Mouse (Mus musculus): ENCODE measurements around the gene Arl2. TPM values are rescaled to one million over a fixed set of nuclear protein-coding genes. Genes with fewer than 3 reads are reported as not detected.

Gene Arl2
- polyA plus RNA-seq, 1 experiment from 2014 or later, result 151 TPM

- ATAC-seq, result no peak
- no peak overlapping the region for H3K4me2 ChIP-seq (ENCODE audit: low read length)
- H3K27me3 ChIP-seq (ENCODE audit: control insufficient read depth, insufficient read depth, low read depth, low read length), result no peaks in the 10 kb centered on the region
- H3K36me3 ChIP-seq (ENCODE audit: control insufficient read depth, insufficient read depth, low read length), result no peaks in the 10 kb centered on the region
- no peaks in the 10 kb centered on the region for H3K4me1 ChIP-seq (ENCODE audit: control insufficient read depth, insufficient read depth, low read length)
- no peak overlapping the region for H3K27ac ChIP-seq (ENCODE audit: low read length)
- no peak overlapping the region for H3K9ac ChIP-seq (ENCODE audit: low read depth, low read length)
- no peaks in the 10 kb centered on the region for H3K9me3 ChIP-seq (replicated peaks; ENCODE audit: control insufficient read depth, low read length, poor library complexity, severe bottlenecking)
- H3K4me3 ChIP-seq (ENCODE audit: low read depth, low read length), result no peak overlapping the region
- 78% methylated on average over 6 of the region's 6 CpGs for WGBS
Observed at GRCm38 (mm10) chr19:6101186-6101585, 40.2 kb downstream of the Arl2 start.

GRCm38 (mm10) chr19:6097847-6098246 is 43.5 kb downstream of the Arl2 start:
- H3K36me3 ChIP-seq (ENCODE audit: control insufficient read depth, insufficient read depth, low read length), result no peaks in the 10 kb centered on the region
- WGBS, result 91% methylated on average over 3 of the region's 3 CpGs
- H3K4me2 ChIP-seq (ENCODE audit: low read length), result no peak overlapping the region

GRCm38 (mm10) chr19:6094119-6094518 is 47.2 kb downstream of the Arl2 start, which contains the start of gene AC131692.1:
TSS of gene AC131692.1 (plus strand) at chr19:6094419.
- Histone ChIP-seq H3K36me3 (ENCODE audit: control insufficient read depth, insufficient read depth, low read length) (no peaks in the 10 kb centered on the region), H3K4me1 (ENCODE audit: control insufficient read depth, insufficient read depth, low read length) (no peaks in the 10 kb centered on the region), H3K4me3 (ENCODE audit: low read depth, low read length) (no peak within 1 kb of the TSS), H3K27me3 (ENCODE audit: control insufficient read depth, insufficient read depth, low read depth, low read length) (no peaks in the 10 kb centered on the region), H3K4me2 (ENCODE audit: low read length) (no peak within 1 kb of the TSS), H3K9ac (ENCODE audit: low read depth, low read length) (no peak within 1 kb of the TSS), H3K9me3 (replicated peaks; ENCODE audit: control insufficient read depth, low read length, poor library complexity, severe bottlenecking) (no peaks in the 10 kb centered on the region), H3K27ac (ENCODE audit: low read length) (no peak within 1 kb of the TSS)
- ATAC-seq, result no peak
- WGBS, result 91% methylated on average over 7 of the region's 7 CpGs

More at GRCm38 (mm10) chr19:6097847-6098246, 43.5 kb downstream of the Arl2 start:
- ATAC-seq, result no peak
- Histone ChIP-seq H3K9me3 (replicated peaks; ENCODE audit: control insufficient read depth, low read length, poor library complexity, severe bottlenecking) (no peaks in the 10 kb centered on the region), H3K27ac (ENCODE audit: low read length) (no peak overlapping the region), H3K9ac (ENCODE audit: low read depth, low read length) (no peak overlapping the region), H3K27me3 (ENCODE audit: control insufficient read depth, insufficient read depth, low read depth, low read length) (no peaks in the 10 kb centered on the region), H3K4me1 (ENCODE audit: control insufficient read depth, insufficient read depth, low read length) (no peaks in the 10 kb centered on the region), H3K4me3 (ENCODE audit: low read depth, low read length) (no peak overlapping the region)

GRCm38 (mm10) chr19:6088841-6089240 is 52.5 kb downstream of the Arl2 start:
- no peak for ATAC-seq
- Histone ChIP-seq H3K9me3 (replicated peaks; ENCODE audit: control insufficient read depth, low read length, poor library complexity, severe bottlenecking) (no peaks in the 10 kb centered on the region), H3K27me3 (ENCODE audit: control insufficient read depth, insufficient read depth, low read depth, low read length) (no peaks in the 10 kb centered on the region), H3K4me1 (ENCODE audit: control insufficient read depth, insufficient read depth, low read length) (peaks cover 12% of the 10 kb centered on the region), H3K27ac (ENCODE audit: low read length) (no peak overlapping the region), H3K9ac (ENCODE audit: low read depth, low read length) (no peak overlapping the region), H3K4me3 (ENCODE audit: low read depth, low read length) (no peak overlapping the region), H3K36me3 (ENCODE audit: control insufficient read depth, insufficient read depth, low read length) (no peaks in the 10 kb centered on the region), H3K4me2 (ENCODE audit: low read length) (no peak overlapping the region)
- 94% methylated on average over 13 of the region's 13 CpGs for WGBS

DNA sequence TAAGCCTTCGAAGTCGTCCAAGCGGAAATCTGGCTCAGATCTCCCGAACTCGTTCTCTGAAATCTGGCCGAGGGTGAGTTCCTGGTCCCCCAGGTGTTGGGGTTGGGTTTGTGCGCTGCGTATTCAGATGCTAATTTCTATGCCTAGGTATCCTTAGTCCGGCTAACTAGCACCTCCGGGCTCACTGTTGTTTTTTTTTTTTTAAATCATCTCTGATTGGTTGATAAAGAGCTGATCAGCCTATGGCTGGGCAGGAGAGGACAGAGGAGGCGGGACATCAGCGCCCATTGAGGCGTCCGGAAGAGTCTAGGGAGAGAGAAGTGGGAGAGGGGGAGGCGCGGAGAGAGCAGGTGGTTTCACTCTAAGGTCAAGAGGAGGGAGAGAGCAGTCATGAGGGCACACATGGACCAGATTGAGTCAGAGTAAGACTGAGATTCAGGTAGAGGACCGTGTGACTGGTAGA is 55.9 kb downstream of the Arl2 start:
- peak; percentile 58 for ATAC-seq
- no peak overlapping the region for H3K9ac ChIP-seq (ENCODE audit: low read depth, low read length)
- H3K27ac ChIP-seq (ENCODE audit: low read length), result no peak overlapping the region
- H3K4me2 ChIP-seq (ENCODE audit: low read length), result peak overlapping the region; percentile 94
- H3K4me3 ChIP-seq (ENCODE audit: low read depth, low read length), result peak overlapping the region; percentile 76
- no peaks in the 10 kb centered on the region for H3K9me3 ChIP-seq (replicated peaks; ENCODE audit: control insufficient read depth, low read length, poor library complexity, severe bottlenecking)
- WGBS, result under 1% methylated on average over 17 of the region's 17 CpGs
- H3K4me1 ChIP-seq (ENCODE audit: control insufficient read depth, insufficient read depth, low read length), result peaks cover 18% of the 10 kb centered on the region
- peaks cover 9% of the 10 kb centered on the region for H3K36me3 ChIP-seq (ENCODE audit: control insufficient read depth, insufficient read depth, low read length)
- no peaks in the 10 kb centered on the region for H3K27me3 ChIP-seq (ENCODE audit: control insufficient read depth, insufficient read depth, low read depth, low read length)

GRCm38 (mm10) chr19:6084478-6085248 is 56.7 kb downstream of the Arl2 start, which contains the start of the genes Zfpl1 and Cdca5:
TSS of gene Zfpl1 (minus strand) at chr19:6084956.
TSS of gene Cdca5 (plus strand) at chr19:6084983.
- peak; percentile 91 for ATAC-seq
- Histone ChIP-seq H3K9me3 (replicated peaks; ENCODE audit: control insufficient read depth, low read length, poor library complexity, severe bottlenecking) (no peaks in the 10 kb centered on the region), H3K4me1 (ENCODE audit: control insufficient read depth, insufficient read depth, low read length) (peaks cover 18% of the 10 kb centered on the region), H3K9ac (ENCODE audit: low read depth, low read length) (peak within 1 kb of the TSS; percentile 78), H3K36me3 (ENCODE audit: control insufficient read depth, insufficient read depth, low read length) (peaks cover 16% of the 10 kb centered on the region), H3K27ac (ENCODE audit: low read length) (peak within 1 kb of the TSS; percentile 63; the same call in 1 of the 2 replicates), H3K4me2 (ENCODE audit: low read length) (peak within 1 kb of the TSS; percentile 94), H3K27me3 (ENCODE audit: control insufficient read depth, insufficient read depth, low read depth, low read length) (no peaks in the 10 kb centered on the region), H3K4me3 (ENCODE audit: low read depth, low read length) (peak within 1 kb of the TSS; percentile 76)
- WGBS, result 0% methylated on average over 58 of the region's 58 CpGs

Other genes with a start within 250 kb of the Arl2 start
- 13.4 and 14.6 TPM in 2 replicates for gene Tigd3, start 247.4 kb downstream of the Arl2 start, polyA plus RNA-seq (2015; fragmentation: Nextera tagmentation; extraction: Ambion mirVana)
- 105 and 121 TPM in 2 replicates for gene Dpf2, start 228.5 kb downstream of the Arl2 start, polyA plus RNA-seq (2015; fragmentation: Nextera tagmentation; extraction: Ambion mirVana)
- gene Cdc42ep2, start 216.7 kb downstream of the Arl2 start, polyA plus RNA-seq (2015; fragmentation: Nextera tagmentation; extraction: Ambion mirVana), result 16.0 and 20.4 TPM in 2 replicates
- gene Pola2, start 177.3 kb downstream of the Arl2 start, polyA plus RNA-seq (2015; fragmentation: Nextera tagmentation; extraction: Ambion mirVana), result 19.4 and 22.4 TPM in 2 replicates
- gene Slc22a20, start 155.4 kb downstream of the Arl2 start, polyA plus RNA-seq (2015; fragmentation: Nextera tagmentation; extraction: Ambion mirVana), result not detected in 2 replicates
- 3.0 and 3.2 TPM in 2 replicates for gene Capn1, start 125.7 kb downstream of the Arl2 start, polyA plus RNA-seq (2015; fragmentation: Nextera tagmentation; extraction: Ambion mirVana)
- gene Syvn1, start 95.0 kb downstream of the Arl2 start, polyA plus RNA-seq (2015; fragmentation: Nextera tagmentation; extraction: Ambion mirVana), result 31.5 and 34.5 TPM in 2 replicates
- gene Mrpl49, start 83.8 kb downstream of the Arl2 start, polyA plus RNA-seq (2015; fragmentation: Nextera tagmentation; extraction: Ambion mirVana), result 58.5 and 59.7 TPM in 2 replicates
- gene Fau, start 83.7 kb downstream of the Arl2 start, polyA plus RNA-seq (2015; fragmentation: Nextera tagmentation; extraction: Ambion mirVana), result 459 and 498 TPM in 2 replicates
- gene Znhit2, start 80.4 kb downstream of the Arl2 start, polyA plus RNA-seq (2015; fragmentation: Nextera tagmentation; extraction: Ambion mirVana), result 28.2 and 30.2 TPM in 2 replicates
- gene Tm7sf2, start 73.2 kb downstream of the Arl2 start, polyA plus RNA-seq (2015; fragmentation: Nextera tagmentation; extraction: Ambion mirVana), result 55.1 and 59.0 TPM in 2 replicates
- 86.1 and 93.9 TPM in 2 replicates for gene Vps51, start 64.3 kb downstream of the Arl2 start, polyA plus RNA-seq (2015; fragmentation: Nextera tagmentation; extraction: Ambion mirVana)
- not detected in 2 replicates for gene Tmem262, start 61.5 kb downstream of the Arl2 start, polyA plus RNA-seq (2015; fragmentation: Nextera tagmentation; extraction: Ambion mirVana)
- gene Gm28374, start 59.3 kb downstream of the Arl2 start, polyA plus RNA-seq (2015; fragmentation: Nextera tagmentation; extraction: Ambion mirVana), result 0.85 and 1.5 TPM in 2 replicates
- gene Zfpl1, start 56.6 kb downstream of the Arl2 start, polyA plus RNA-seq (2015; fragmentation: Nextera tagmentation; extraction: Ambion mirVana), result 80.6 and 87.3 TPM in 2 replicates
- gene Cdca5, start 56.6 kb downstream of the Arl2 start, polyA plus RNA-seq (2015; fragmentation: Nextera tagmentation; extraction: Ambion mirVana), result 3.7 and 4.1 TPM in 2 replicates
- not detected in 2 replicates for gene AC131692.1, start 47.1 kb downstream of the Arl2 start, polyA plus RNA-seq (2015; fragmentation: Nextera tagmentation; extraction: Ambion mirVana)
- gene Naaladl1, start 35.8 kb downstream of the Arl2 start, polyA plus RNA-seq (2015; fragmentation: Nextera tagmentation; extraction: Ambion mirVana), result 0.25 and 0.26 TPM in 2 replicates
- gene Sac3d1, start 22.9 kb downstream of the Arl2 start, polyA plus RNA-seq (2015; fragmentation: Nextera tagmentation; extraction: Ambion mirVana), result 44.2 and 45.2 TPM in 2 replicates
- gene Snx15, start 13.2 kb downstream of the Arl2 start, polyA plus RNA-seq (2015; fragmentation: Nextera tagmentation; extraction: Ambion mirVana), result 58.7 and 65.4 TPM in 2 replicates
- 0.15 TPM in 1 of 2 replicates, not detected in the other for gene Batf2, start 565 bp downstream of the Arl2 start, polyA plus RNA-seq (2015; fragmentation: Nextera tagmentation; extraction: Ambion mirVana)
- not detected in 2 replicates for gene Majin, start 42.8 kb upstream of the Arl2 start, polyA plus RNA-seq (2015; fragmentation: Nextera tagmentation; extraction: Ambion mirVana)
- not detected in 2 replicates for gene Gpha2, start 84.8 kb upstream of the Arl2 start, polyA plus RNA-seq (2015; fragmentation: Nextera tagmentation; extraction: Ambion mirVana)
- 149 and 165 TPM in 2 replicates for gene Ppp2r5b, start 94.3 kb upstream of the Arl2 start, polyA plus RNA-seq (2015; fragmentation: Nextera tagmentation; extraction: Ambion mirVana)
- 12.9 and 15.5 TPM in 2 replicates for gene Atg2a, start 100.1 kb upstream of the Arl2 start, polyA plus RNA-seq (2015; fragmentation: Nextera tagmentation; extraction: Ambion mirVana)
- gene Ehd1, start 135.2 kb upstream of the Arl2 start, polyA plus RNA-seq (2015; fragmentation: Nextera tagmentation; extraction: Ambion mirVana), result 99.6 and 103 TPM in 2 replicates
- 0.34 and 0.35 TPM in 2 replicates for gene Cdc42bpg, start 164.9 kb upstream of the Arl2 start, polyA plus RNA-seq (2015; fragmentation: Nextera tagmentation; extraction: Ambion mirVana)
- 71.4 and 74.8 TPM in 2 replicates for gene Men1, start 193.4 kb upstream of the Arl2 start, polyA plus RNA-seq (2015; fragmentation: Nextera tagmentation; extraction: Ambion mirVana)
- gene Map4k2, start 199.6 kb upstream of the Arl2 start, polyA plus RNA-seq (2015; fragmentation: Nextera tagmentation; extraction: Ambion mirVana), result 19.0 and 20.1 TPM in 2 replicates
- gene Sf1, start 222.1 kb upstream of the Arl2 start, polyA plus RNA-seq (2015; fragmentation: Nextera tagmentation; extraction: Ambion mirVana), result 95.9 and 99.5 TPM in 2 replicates
- 7.3 and 7.5 TPM in 2 replicates for gene Pygm, start 242.9 kb upstream of the Arl2 start, polyA plus RNA-seq (2015; fragmentation: Nextera tagmentation; extraction: Ambion mirVana)